ENCODE assay signal across 10 mouse cellular contexts in genomic region chr8:93095376-93095775, GRCm38 (mm10). TPM values are rescaled to one million over a fixed set of nuclear protein-coding genes. Genes with fewer than 3 reads are reported as not detected.
DNase-seq lines count a peak whose midpoint lies in the region; ATAC-seq lines count a peak whose summit lies in the region.
"Had no signal": no experiment of that assay in that cellular context is flagged by ENCODE, and none has a peak within 500 bp of the region (broad histone marks: within the 10 kb centered on the region; RNA-seq: fewer than 3 reads in every experiment).

No protein-coding gene starts in this region.

- H3K9ac ChIP-seq in midbrain, embryonic 12.5 days (replicated peaks) = no peak overlapping the region
- H3K9ac ChIP-seq in midbrain, embryonic 15.5 days = no peak overlapping the region
- H3K9ac ChIP-seq: embryonic facial prominence, embryonic 13.5 days; limb, embryonic 12.5 days had no signal

- H3K36me3 ChIP-seq in midbrain, embryonic 12.5 days = no peaks in the 10 kb centered on the region
- no peaks in the 10 kb centered on the region for H3K36me3 ChIP-seq in midbrain, embryonic 15.5 days (replicated peaks)
- H3K36me3 ChIP-seq: embryonic facial prominence, embryonic 13.5 days; limb, embryonic 12.5 days had no signal

- ATAC-seq in midbrain, embryonic 12.5 days (ENCODE audit: low FRiP score, low read depth) = 0 out of 2 replicates have a peak, but pooled peaks have one; percentile 44
- no peak for ATAC-seq in midbrain, embryonic 15.5 days (replicated peaks)

- no peak overlapping the region for H3K4me3 ChIP-seq in midbrain, embryonic 12.5 days
- no peak overlapping the region for H3K4me3 ChIP-seq in midbrain, embryonic 15.5 days
- H3K4me3 ChIP-seq: embryonic facial prominence, embryonic 13.5 days; limb, embryonic 12.5 days had no signal

- H3K4me1 ChIP-seq in midbrain, embryonic 12.5 days = no peaks in the 10 kb centered on the region
- no peaks in the 10 kb centered on the region for H3K4me1 ChIP-seq in midbrain, embryonic 15.5 days
- H3K4me1 ChIP-seq: embryonic facial prominence, embryonic 13.5 days; limb, embryonic 12.5 days had no signal

- no peaks in the 10 kb centered on the region for H3K9me3 ChIP-seq in midbrain, embryonic 12.5 days
- H3K9me3 ChIP-seq in midbrain, embryonic 15.5 days = no peaks in the 10 kb centered on the region
- H3K9me3 ChIP-seq: embryonic facial prominence, embryonic 13.5 days had no signal

- no peak overlapping the region for H3K4me2 ChIP-seq in midbrain, embryonic 12.5 days (replicated peaks)
- no peak overlapping the region for H3K4me2 ChIP-seq in midbrain, embryonic 15.5 days
- H3K4me2 ChIP-seq: embryonic facial prominence, embryonic 13.5 days; limb, embryonic 12.5 days had no signal

- H3K27ac ChIP-seq in midbrain, embryonic 12.5 days (replicated peaks) = no peak overlapping the region
- H3K27ac ChIP-seq in midbrain, embryonic 15.5 days = no peak overlapping the region
- H3K27ac ChIP-seq: embryonic facial prominence, embryonic 13.5 days; limb, embryonic 12.5 days had no signal

- DNase-seq in adrenal gland, postnatal 25 days = peak; percentile 5
- peak; percentile 53 for DNase-seq in embryo, embryonic 9.5 days (ENCODE audit: extremely low spot score)
- DNase-seq in kidney, postnatal 10 days = peak; percentile 55
- peak; percentile 50 for DNase-seq in lung, postnatal 10 days
- DNase-seq in spleen, adult 12 weeks (ENCODE audit: low spot score) = no peak

- H3K27me3 ChIP-seq in midbrain, embryonic 12.5 days = no peaks in the 10 kb centered on the region
- H3K27me3 ChIP-seq in midbrain, embryonic 15.5 days (replicated peaks) = no peaks in the 10 kb centered on the region
- H3K27me3 ChIP-seq: embryonic facial prominence, embryonic 13.5 days; limb, embryonic 12.5 days had no signal

RNA-seq across cellular contexts. Expression of gene Ces1b, which starts 15.6 kb away (rescaled TPM):
- polyA plus RNA-seq in midbrain, embryonic 12.5 days (2016; fragmentation: Nextera tagmentation; extraction: Ambion mirVana) = not detected in 2 replicates
- not detected in 2 replicates for polyA plus RNA-seq in midbrain, embryonic 15.5 days (2015; fragmentation: Nextera tagmentation; extraction: Ambion mirVana)
- 1.3 TPM in 1 of 2 replicates, not detected in the other for total RNA-seq in adrenal gland, postnatal 25 days (2021)
- polyA plus RNA-seq: embryonic facial prominence, embryonic 13.5 days; limb, embryonic 12.5 days; stomach, embryonic 14.5 days had no signal

RNA-seq across cellular contexts. Expression of gene Ces1c, which starts 35.7 kb away (rescaled TPM):
- polyA plus RNA-seq in midbrain, embryonic 12.5 days (2016; fragmentation: Nextera tagmentation; extraction: Ambion mirVana) = not detected in 2 replicates
- polyA plus RNA-seq in midbrain, embryonic 15.5 days (2015; fragmentation: Nextera tagmentation; extraction: Ambion mirVana) = not detected in 2 replicates
- total RNA-seq in adrenal gland, postnatal 25 days (2021) = 19.1 TPM in 1 of 2 replicates, not detected in the other
- polyA plus RNA-seq: embryonic facial prominence, embryonic 13.5 days; limb, embryonic 12.5 days had no signal

RNA-seq across cellular contexts. Expression of gene Ces1a, which starts 47.4 kb away (rescaled TPM):
- polyA plus RNA-seq in midbrain, embryonic 12.5 days (2016; fragmentation: Nextera tagmentation; extraction: Ambion mirVana) = not detected in 2 replicates
- polyA plus RNA-seq in midbrain, embryonic 15.5 days (2015; fragmentation: Nextera tagmentation; extraction: Ambion mirVana) = not detected in 2 replicates
- total RNA-seq in adrenal gland, postnatal 25 days (2021) = not detected in 2 replicates
- polyA plus RNA-seq: limb, embryonic 12.5 days; stomach, embryonic 14.5 days had no signal
